Comparison of ENCODE assay signal across 10 mouse cellular contexts in the genomic region with DNA sequence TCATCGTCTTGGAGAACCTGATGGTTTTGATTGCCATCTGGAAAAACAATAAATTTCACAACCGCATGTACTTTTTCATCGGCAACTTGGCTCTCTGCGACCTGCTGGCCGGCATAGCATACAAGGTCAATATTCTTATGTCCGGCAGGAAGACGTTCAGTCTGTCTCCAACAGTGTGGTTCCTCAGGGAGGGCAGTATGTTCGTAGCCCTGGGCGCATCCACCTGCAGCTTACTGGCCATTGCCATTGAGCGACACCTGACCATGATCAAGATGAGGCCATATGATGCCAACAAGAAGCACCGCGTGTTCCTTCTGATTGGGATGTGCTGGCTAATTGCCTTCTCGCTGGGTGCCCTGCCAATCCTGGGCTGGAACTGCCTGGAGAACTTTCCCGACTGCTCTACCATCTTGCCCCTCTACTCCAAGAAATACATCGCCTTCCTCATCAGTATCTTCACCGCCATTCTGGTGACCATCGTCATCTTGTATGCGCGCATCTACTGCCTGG. TPM values are rescaled to one million over a fixed set of nuclear protein-coding genes. Genes with fewer than 3 reads are reported as not detected.
DNase-seq lines count a peak whose midpoint lies in the region; ATAC-seq and TF ChIP-seq lines count a peak whose summit lies in the region.
"Had no signal": no experiment of that assay in that cellular context is flagged by ENCODE, and none has a peak within 500 bp of the region (broad histone marks: within the 10 kb centered on the region; RNA-seq: fewer than 3 reads in every experiment).

No protein-coding gene starts in this region.

- H3K4me3 ChIP-seq in heart, embryonic 15.5 days: 0 out of 2 replicates have a peak overlapping the region, but pooled peaks have one; percentile 4
- peak overlapping the region; percentile 9 for H3K4me3 ChIP-seq in ES-Bruce4 (ENCODE audit: low read depth, low read length)
- no peak overlapping the region for H3K4me3 ChIP-seq in forebrain, embryonic 11.5 days (ENCODE audit: low read depth, low read length)
- no peak overlapping the region for H3K4me3 ChIP-seq in liver, embryonic 12.5 days
- H3K4me3 ChIP-seq: limb, embryonic 12.5 days had no signal

- no peak for TF ChIP-seq CTCF in ES-Bruce4 (IDR thresholded peaks at IDR 0.05; ENCODE audit: low read depth, low read length)

- TF ChIP-seq POLR2A in ES-Bruce4 (IDR thresholded peaks at IDR 0.05; ENCODE audit: insufficient read depth, low read length): no peak

- WGBS in heart, embryonic 15.5 days: 71% methylated on average over 19 of the region's 19 CpGs
- WGBS in forebrain, embryonic 11.5 days: 79% methylated on average over 19 of the region's 19 CpGs
- 68% methylated on average over 19 of the region's 19 CpGs for WGBS in liver, embryonic 12.5 days (ENCODE audit: insufficient replicate concordance)

- peaks cover 20% of the 10 kb centered on the region for H3K36me3 ChIP-seq in heart, embryonic 15.5 days
- no peaks in the 10 kb centered on the region for H3K36me3 ChIP-seq in ES-Bruce4 (ENCODE audit: control insufficient read depth, insufficient read depth, low read length, poor library complexity, severe bottlenecking)
- H3K36me3 ChIP-seq in forebrain, embryonic 11.5 days (ENCODE audit: control insufficient read depth, insufficient read depth, low read length): no peaks in the 10 kb centered on the region
- H3K36me3 ChIP-seq in liver, embryonic 12.5 days: peaks cover 5% of the 10 kb centered on the region; the same call in 1 of the 2 replicates
- H3K36me3 ChIP-seq: G1E had no signal

- TF ChIP-seq EP300 in ES-Bruce4 (IDR thresholded peaks at IDR 0.05; ENCODE audit: insufficient read depth, low read depth, low read length): no peak

- H3K27ac ChIP-seq in heart, embryonic 15.5 days: no peak overlapping the region
- no peak overlapping the region for H3K27ac ChIP-seq in ES-Bruce4 (ENCODE audit: insufficient read depth, low read length)
- H3K27ac ChIP-seq in forebrain, embryonic 11.5 days (ENCODE audit: low read depth, low read length): no peak overlapping the region
- no peak overlapping the region for H3K27ac ChIP-seq in liver, embryonic 12.5 days

- peaks cover 16% of the 10 kb centered on the region for H3K4me1 ChIP-seq in heart, embryonic 15.5 days (replicated peaks)
- H3K4me1 ChIP-seq in ES-Bruce4 (ENCODE audit: control insufficient read depth, insufficient read depth, low read length): no peaks in the 10 kb centered on the region
- H3K4me1 ChIP-seq in forebrain, embryonic 11.5 days (replicated peaks; ENCODE audit: control insufficient read depth, insufficient read depth, low read length): peaks cover 6% of the 10 kb centered on the region; the same call in 1 of the 2 replicates
- H3K4me1 ChIP-seq in liver, embryonic 12.5 days: 0 out of 2 replicates have a peak, but pooled peaks cover 6% of the 10 kb centered on the region

- no peaks in the 10 kb centered on the region for H3K27me3 ChIP-seq in heart, embryonic 15.5 days
- no peaks in the 10 kb centered on the region for H3K27me3 ChIP-seq in ES-Bruce4 (ENCODE audit: control insufficient read depth, insufficient read depth, low read length, poor library complexity, severe bottlenecking)
- no peaks in the 10 kb centered on the region for H3K27me3 ChIP-seq in forebrain, embryonic 11.5 days (ENCODE audit: control insufficient read depth, insufficient read depth, low read length)
- no peaks in the 10 kb centered on the region for H3K27me3 ChIP-seq in liver, embryonic 12.5 days (replicated peaks)
- H3K27me3 ChIP-seq: limb, embryonic 12.5 days had no signal

- no peak overlapping the region for H3K9ac ChIP-seq in heart, embryonic 15.5 days
- no peak overlapping the region for H3K9ac ChIP-seq in ES-Bruce4 (ENCODE audit: low read depth, poor library complexity, severe bottlenecking)
- no peak overlapping the region for H3K9ac ChIP-seq in forebrain, embryonic 11.5 days (ENCODE audit: low read length)
- no peak overlapping the region for H3K9ac ChIP-seq in liver, embryonic 12.5 days

- DNase-seq in heart, postnatal 36 days: no peak
- no peak for DNase-seq in forebrain, embryonic 11.5 days (ENCODE audit: low spot score)
- DNase-seq in Muller cell, postnatal 12 days (ENCODE audit: inconsistent ontology term): no peak
- DNase-seq in kidney, postnatal 10 days: no peak

- no peaks in the 10 kb centered on the region for H3K9me3 ChIP-seq in heart, embryonic 15.5 days (replicated peaks)
- no peaks in the 10 kb centered on the region for H3K9me3 ChIP-seq in ES-Bruce4 (replicated peaks; ENCODE audit: control insufficient read depth, insufficient read depth, low read length, poor library complexity, severe bottlenecking)
- H3K9me3 ChIP-seq in forebrain, embryonic 11.5 days (ENCODE audit: control insufficient read depth, low read length): peaks cover 5% of the 10 kb centered on the region; the same call in 1 of the 2 replicates
- 0 out of 2 replicates have a peak, but pooled peaks cover 3% of the 10 kb centered on the region for H3K9me3 ChIP-seq in liver, embryonic 12.5 days (replicated peaks)

- H3K4me2 ChIP-seq in heart, embryonic 15.5 days: peak overlapping the region; percentile 42
- H3K4me2 ChIP-seq in forebrain, embryonic 11.5 days (ENCODE audit: low read depth, low read length, severe bottlenecking): no peak overlapping the region
- H3K4me2 ChIP-seq in liver, embryonic 12.5 days: peak overlapping the region; percentile 41

- intact Hi-C loops in heart, postnatal 36 days (cut with DNase I): loop anchor here (1.0 to 5.0 kb wide), 3 partner anchors 228 to 470 kb away; a partner anchor contains a TSS

- ATAC-seq in heart, embryonic 15.5 days (replicated peaks; ENCODE audit: insufficient number of reproducible peaks, insufficient read depth, low FRiP score, low read depth): no peak
- peak; percentile 51 for ATAC-seq in forebrain, embryonic 11.5 days (replicated peaks; ENCODE audit: low FRiP score)
- ATAC-seq in liver, embryonic 12.5 days: no peak
- ATAC-seq in monocyte, adult 5-6 weeks (replicated peaks; ENCODE audit: insufficient number of reproducible peaks, low FRiP score, low TSS enrichment, poor library complexity, severe bottlenecking): no peak

RNA-seq across cellular contexts. Expression of a gene that starts 10.6 kb away (rescaled TPM):
- polyA plus RNA-seq in heart, embryonic 15.5 days (2015; fragmentation: Nextera tagmentation; extraction: Ambion mirVana): 18.8 and 33.9 TPM in 2 replicates
- 10 to 100 TPM; 12.6 to 13.8 TPM for total RNA-seq in heart, postnatal 36 days (2021)
- 0.88 and 0.97 TPM in 2 replicates for polyA plus RNA-seq in ES-Bruce4 (2011; ENCODE audit: insufficient read depth, insufficient read length, low read depth, missing spikeins)
- 47.2 and 48.4 TPM in 2 replicates for polyA plus RNA-seq in forebrain, embryonic 11.5 days (2014; fragmentation: Nextera tagmentation; extraction: Ambion mirVana)
- 4.8 and 5.5 TPM in 2 replicates for polyA plus RNA-seq in liver, embryonic 12.5 days (2016; fragmentation: Nextera tagmentation; extraction: Ambion mirVana)
- total RNA-seq in monocyte, adult 5-6 weeks (2017): 0.21 TPM in 1 of 3 replicates, not detected in the others
- polyA plus RNA-seq: G1E had no signal

Comparison
In these comparisons a context has a peak if more than half of its experiments do, and no peak if none do; other contexts are left out.
1. H3K4me3 ChIP-seq: peak in heart, embryonic 15.5 days (single experiment) and ES-Bruce4 (single experiment); none in forebrain, embryonic 11.5 days (single experiment) and liver, embryonic 12.5 days (single experiment).